Mouse (Mus musculus): Measurements from ENCODE around the gene Neb.
"Not testable (repeated sequence)": the region's sequence is repeated elsewhere in the genome, so short reads cannot be mapped to it uniquely, and the experiment has no call there.

Gene Neb

GRCm38 (mm10) chr2:52177184-52177583 lies 201.1 kb downstream of the Neb start:
- no peak for DNase-seq (ENCODE audit: low spot score)

- no peak for DNase-seq (ENCODE audit: low spot score)
These were observed 201.7 kb downstream of the Neb start for GRCm38 (mm10) chr2:52176537-52176936.

- DNase-seq (ENCODE audit: low spot score): no peak
These were observed 203.3 kb downstream of the Neb start for GRCm38 (mm10) chr2:52174951-52175350.

- DNase-seq (ENCODE audit: low spot score): no peak
These were observed 208.8 kb downstream of the Neb start for GRCm38 (mm10) chr2:52169243-52170005.

GRCm38 (mm10) chr2:52153064-52153463 lies 225.2 kb downstream of the Neb start:
- no peak for DNase-seq (ENCODE audit: low spot score)

- peak; percentile 6 for DNase-seq (ENCODE audit: low spot score)
These were observed 244.9 kb downstream of the Neb start for GRCm38 (mm10) chr2:52133351-52133750.

GRCm38 (mm10) chr2:52131370-52131769 lies 246.9 kb downstream of the Neb start:
- DNase-seq (ENCODE audit: low spot score): not testable (repeated sequence)

GRCm38 (mm10) chr2:52114086-52114485 lies 264.2 kb downstream of the Neb start:
- no peak for DNase-seq (ENCODE audit: low spot score)

Measured in urinary bladder, postnatal 25 days (tissue).